Mouse (Mus musculus) B cell, adult 2 months (primary cell): ENCODE results near the gene Ly6g6f.
"Not testable (repeated sequence)": the region's sequence is repeated elsewhere in the genome, so short reads cannot be mapped to it uniquely, and the experiment has no call there.

ENCODE experiments used
- DNase-seq, 2 experiments: peaks; one replicate each; pipeline ENCODE4 v3.0.0; 2022

Gene Ly6g6f

DNA sequence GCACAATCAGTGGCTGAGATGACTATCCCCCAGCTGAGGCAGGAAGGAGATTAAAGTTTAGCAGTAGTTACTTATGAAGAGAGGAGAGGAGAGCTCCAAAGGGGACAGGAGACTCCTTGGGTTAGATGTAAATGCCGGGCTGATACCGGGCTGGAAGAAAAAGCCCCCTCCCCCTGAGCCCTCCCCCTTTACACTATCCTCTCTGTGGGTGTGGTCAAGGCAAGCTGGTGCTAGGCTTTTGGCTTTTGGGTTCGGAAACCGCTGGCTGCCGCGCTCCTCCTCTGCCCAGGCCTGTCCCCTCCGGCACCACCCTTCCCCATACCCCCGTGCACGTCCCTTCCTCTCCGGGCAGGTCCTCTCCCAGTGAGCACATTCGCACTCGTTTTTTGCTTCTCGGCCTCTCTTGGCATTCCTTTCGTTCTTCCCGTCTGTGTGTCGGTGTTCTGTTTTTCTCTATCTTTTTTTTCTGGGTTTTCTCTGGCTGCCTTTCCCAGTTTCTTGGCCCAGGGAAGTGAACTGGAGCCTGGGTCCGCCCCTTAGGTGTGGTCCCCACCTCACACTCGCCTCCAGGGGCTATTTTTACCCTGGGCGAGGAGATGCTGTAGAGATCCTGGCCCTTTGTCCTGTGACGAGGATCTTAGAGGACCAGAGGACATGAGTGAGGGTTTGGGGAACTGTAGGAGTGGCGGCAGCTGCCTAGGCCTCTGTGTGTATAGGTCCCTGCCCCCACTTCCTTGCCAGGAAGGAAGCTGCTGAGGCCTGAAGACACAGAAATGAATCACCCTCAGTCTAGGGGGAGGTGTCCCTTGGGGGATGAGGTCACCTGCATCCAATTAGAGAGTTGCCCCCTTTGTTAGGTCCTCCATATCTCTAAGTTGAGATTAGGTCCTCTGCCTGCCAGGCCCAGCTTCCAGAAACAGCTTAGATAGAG is 34.0 kb downstream of the Ly6g6f start:
- peak; percentile 85 to 92 for DNase-seq

DNA sequence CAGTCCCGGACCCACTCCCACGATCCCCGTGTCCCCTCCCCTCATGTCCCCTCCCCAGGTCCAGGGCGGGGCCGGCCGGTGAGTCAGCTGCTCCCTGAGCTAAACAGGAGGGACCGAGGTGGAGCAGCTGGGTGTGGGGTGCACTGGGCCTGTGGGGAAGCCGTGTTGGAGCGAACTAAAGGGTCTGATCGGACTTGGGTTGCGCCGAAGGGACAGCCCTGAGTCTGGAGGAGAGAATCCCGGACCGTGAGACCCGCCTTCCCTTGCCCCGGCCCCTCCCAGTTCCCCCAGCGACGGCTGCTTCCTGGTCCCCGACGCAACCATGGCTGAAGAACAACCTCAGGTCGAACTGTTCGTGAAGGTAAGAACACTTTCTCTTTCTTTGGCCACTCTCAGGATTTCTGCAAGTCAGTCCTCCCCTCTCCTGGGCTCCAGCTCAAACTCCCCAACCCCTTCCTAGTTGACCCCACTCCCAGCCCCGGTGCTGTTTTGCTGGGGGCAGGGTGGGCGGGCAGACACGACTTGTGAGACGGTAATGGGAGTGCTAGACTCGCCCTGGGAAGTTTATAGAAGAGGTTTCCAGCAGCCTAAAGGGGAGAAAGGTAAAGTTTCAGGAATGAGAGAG is 35.2 kb downstream of the Ly6g6f start:
- peak; percentile 65 to 69 for DNase-seq

DNA sequence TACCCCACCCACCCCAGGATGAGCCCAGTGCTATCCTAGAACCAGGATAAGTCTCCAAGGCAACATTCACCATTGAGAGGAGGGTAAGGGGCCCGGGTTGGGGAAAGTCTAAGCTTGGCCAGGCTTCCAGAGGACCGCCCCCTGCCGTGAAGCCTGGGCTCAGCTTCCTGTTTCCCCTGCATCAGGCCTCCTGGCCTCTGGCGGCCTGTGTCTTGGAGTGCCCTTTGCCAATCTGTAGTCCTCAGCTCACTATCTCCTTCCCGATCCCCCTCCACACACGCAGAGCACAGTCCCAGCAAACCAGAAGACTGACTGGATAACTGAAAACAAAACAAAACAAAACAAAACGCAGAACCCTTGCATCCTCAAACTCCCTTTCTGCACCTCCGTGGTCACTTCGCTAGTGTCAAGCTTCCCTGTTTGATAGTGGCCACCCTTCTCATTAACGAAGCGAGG is 35.8 kb downstream of the Ly6g6f start, which contains the start of gene Clic1:
Clic1 (plus strand) TSS at position 406 of the 456 bp plus-strand sequence.
- DNase-seq: peak; percentile 49 to 53

- no peak for DNase-seq
Observed at GRCm38 (mm10) chr17:35048932-35049440, 36.4 kb downstream of the Ly6g6f start.

GRCm38 (mm10) chr17:35048149-35048931 is 37.1 kb downstream of the Ly6g6f start:
- DNase-seq: peak; percentile 51 to 54

DNA sequence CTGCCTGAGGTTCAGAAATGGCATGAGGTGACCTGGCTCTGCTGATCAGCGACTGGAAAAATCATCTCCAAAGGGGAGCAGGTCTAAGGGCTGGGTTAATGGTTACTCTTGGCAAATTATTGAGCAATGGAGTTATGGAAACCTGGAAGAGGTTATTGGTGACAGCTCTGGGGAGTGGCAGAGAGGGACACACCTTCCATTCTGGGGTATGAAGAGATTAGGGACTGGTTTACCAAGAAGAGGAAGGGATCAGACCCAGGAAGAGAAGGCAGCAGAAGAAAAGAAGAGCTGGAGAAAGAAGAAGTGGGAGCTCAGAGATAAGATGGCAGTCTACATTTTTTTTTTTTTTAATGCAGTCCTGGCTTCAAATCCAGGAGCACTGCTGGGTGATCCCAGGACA is 37.7 kb downstream of the Ly6g6f start:
- no peak for DNase-seq

- peak; percentile 96 to 97 for DNase-seq
Observed at GRCm38 (mm10) chr17:35046681-35047455, 38.5 kb downstream of the Ly6g6f start, which contains the start of gene Msh5. Gene Msh5, minus strand, starts transcription at chr17:35046745.

DNA sequence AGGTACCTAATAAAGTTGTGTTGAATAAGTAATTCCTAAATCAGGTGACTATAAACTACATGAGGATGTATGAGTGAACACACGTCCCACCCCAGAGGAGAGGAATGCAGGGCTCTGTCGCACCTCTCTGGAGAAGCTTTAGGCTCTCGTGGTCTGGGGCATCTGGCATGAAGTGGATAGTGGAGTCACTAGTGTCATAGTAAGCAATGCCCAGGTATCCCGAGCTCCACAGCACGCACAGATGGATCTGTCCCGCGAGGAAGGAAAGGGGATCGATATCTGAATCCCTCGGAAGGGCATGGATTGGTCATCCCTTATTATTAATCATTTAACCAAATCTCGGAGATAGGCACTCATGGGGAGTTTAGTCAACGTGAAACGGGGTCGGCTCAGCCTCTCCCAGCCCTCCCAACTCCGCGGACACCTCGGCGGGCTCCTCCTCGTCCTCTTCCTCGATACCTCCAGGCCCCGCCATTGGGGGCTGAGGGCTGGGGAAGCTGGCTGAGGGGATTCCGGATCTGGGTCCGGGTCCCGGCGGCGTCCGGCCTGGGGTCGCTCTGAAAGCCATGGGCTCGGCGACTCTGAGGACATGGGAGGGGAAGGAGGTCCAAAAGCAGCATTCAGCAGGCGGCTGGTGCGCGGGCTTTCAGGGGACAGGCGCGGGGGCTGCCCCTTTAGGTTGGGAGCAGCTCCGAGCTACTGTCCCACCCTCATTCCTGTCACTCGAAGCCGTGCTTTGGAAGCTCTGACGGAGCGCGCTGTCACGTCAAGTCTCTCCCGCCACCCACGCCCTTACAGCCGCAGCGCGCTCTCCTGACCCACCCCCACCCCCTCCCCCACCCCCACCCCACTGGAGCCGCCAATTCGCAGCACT is 39.4 kb downstream of the Ly6g6f start:
- no peak for DNase-seq

- DNase-seq: no peak
Observed at GRCm38 (mm10) chr17:35044904-35045806, 40.3 kb downstream of the Ly6g6f start.

DNA sequence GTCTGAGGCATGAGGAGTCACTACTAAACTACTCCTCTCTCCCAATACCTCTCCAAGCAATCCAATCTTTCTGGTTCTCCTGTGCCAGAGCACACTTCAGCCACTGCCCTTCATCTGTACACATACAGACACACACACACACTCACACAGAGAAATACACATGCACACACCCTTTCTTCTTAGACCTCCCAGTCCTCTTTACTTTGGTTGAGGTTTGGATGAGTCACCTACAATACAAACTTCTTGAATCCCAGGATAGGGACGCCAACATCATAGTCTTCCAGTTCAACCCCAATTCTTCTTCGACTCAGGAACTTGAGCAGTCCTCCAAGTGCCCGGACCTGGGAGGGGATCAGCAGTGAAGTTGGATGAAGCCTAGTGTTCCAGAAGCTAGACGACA is 41.6 kb downstream of the Ly6g6f start:
- DNase-seq: no peak

DNA sequence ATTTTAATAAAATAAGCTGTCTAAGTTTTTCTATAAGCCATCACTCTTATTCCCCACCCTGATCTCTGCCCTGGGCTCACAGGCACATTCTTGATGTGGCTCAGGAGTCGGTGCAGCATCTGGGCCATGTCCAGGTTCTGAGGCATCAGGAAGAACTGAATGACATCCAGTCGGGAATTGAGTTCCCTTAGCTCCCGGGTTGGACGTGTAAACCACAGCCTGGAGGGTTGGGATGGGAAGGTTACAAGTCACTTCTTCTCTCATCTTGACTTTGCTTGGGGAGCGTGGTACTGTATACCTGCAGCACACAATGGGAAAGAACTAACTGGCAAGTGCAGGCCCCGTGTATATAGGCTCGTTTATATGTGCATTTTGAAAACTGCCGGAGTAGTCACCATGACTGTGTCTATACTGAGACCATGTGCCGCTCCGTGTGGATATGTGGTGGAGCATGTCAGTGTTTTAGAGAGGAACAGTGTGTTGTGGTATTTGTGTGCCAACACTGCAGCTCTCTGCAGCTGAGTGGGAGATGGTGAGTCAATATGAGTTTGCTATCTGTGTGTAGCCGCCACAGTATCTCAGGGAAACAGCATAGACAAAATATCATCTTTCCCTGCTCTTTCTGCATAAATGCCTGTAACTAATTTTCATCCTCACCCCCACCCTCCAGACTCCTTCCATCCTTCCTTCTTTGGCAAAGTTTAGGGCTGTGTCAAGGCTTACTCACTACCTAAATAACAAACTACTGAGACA is 46.1 kb downstream of the Ly6g6f start:
- no peak for DNase-seq

- no peak for DNase-seq
Observed at GRCm38 (mm10) chr17:35034896-35035295, 50.5 kb downstream of the Ly6g6f start.

- not testable (repeated sequence) for DNase-seq
Observed at GRCm38 (mm10) chr17:35033703-35034102, 51.7 kb downstream of the Ly6g6f start.

DNA sequence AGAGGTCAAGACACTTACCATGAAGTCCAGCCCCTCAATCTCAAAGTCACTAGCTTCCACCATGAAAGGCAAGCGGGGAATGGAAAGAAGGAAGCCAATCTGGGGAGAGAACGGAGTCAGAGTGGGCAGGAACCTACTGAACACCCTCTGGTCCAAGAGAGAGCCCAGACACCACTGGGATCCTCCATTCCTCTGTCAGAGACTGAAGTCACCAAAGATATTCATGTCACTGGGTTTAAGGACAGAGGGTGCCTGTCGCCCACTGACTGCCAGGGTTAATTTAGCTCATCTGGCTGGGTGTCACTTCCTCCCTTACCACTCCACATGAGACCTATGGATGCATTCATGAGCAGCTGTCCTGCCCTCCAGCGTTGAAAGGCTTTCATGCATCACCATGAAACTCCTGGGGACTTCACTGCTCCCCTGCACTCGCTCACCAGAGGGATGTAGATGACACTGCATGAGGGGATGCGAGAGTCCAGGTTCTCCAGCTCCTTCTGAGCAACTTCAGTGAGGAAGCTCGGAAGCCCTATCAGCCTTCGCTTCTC is 53.0 kb downstream of the Ly6g6f start:
- DNase-seq: peak in 1 of 2 experiments; percentile 30

- DNase-seq: no peak
Observed at GRCm38 (mm10) chr17:35031880-35032279, 53.5 kb downstream of the Ly6g6f start.

- no peak for DNase-seq
Observed at GRCm38 (mm10) chr17:35031272-35031671, 54.1 kb downstream of the Ly6g6f start.
